Mouse (Mus musculus) heart, embryonic 13.5 days (tissue): ENCODE data around the gene Spon2. TPM values are rescaled to one million over a fixed set of nuclear protein-coding genes. Genes with fewer than 3 reads are reported as not detected.

Source experiments
- ATAC-seq: fragments of 200-750 bp; cut with Nextera tagmentation; 2 replicates; pipeline ENCODE4 v1.8.0; 2017; ENCODE audit warnings: moderate TSS enrichment; ENCODE audit not compliant: insufficient number of reproducible peaks, low FRiP score, low TSS enrichment; ENCODE audit errors: extremely low read depth
- H3K27ac ChIP-seq: fragments of 300-500 bp; sonication (generic); replicated peaks from 2 replicates; pipeline ENCODE4 v1.5.1; 2015; ENCODE audit warnings: moderate library complexity, mild to moderate bottlenecking, inconsistent platforms
- H3K27me3 ChIP-seq: fragments of 300-500 bp; sonication (generic); replicated peaks from 2 replicates; pipeline ENCODE4 v1.6.1; 2015; ENCODE audit warnings: mild to moderate bottlenecking, inconsistent platforms
- H3K36me3 ChIP-seq: fragments of 300-500 bp; sonication (generic); 2 replicates; pipeline ENCODE4 v1.6.1; 2015; ENCODE audit warnings: mild to moderate bottlenecking, inconsistent platforms
- H3K4me1 ChIP-seq: fragments of 300-500 bp; sonication (generic); 2 replicates; pipeline ENCODE4 v1.6.1; 2015; ENCODE audit warnings: inconsistent platforms
- H3K4me2 ChIP-seq: fragments of 300-500 bp; sonication (generic); 2 replicates; pipeline ENCODE4 v1.6.1; 2015; ENCODE audit warnings: inconsistent platforms, mild to moderate bottlenecking, moderate library complexity
- H3K4me3 ChIP-seq: fragments of 300-500 bp; sonication (generic); 2 replicates; pipeline ENCODE4 v1.5.1; 2015; ENCODE audit warnings: moderate library complexity, mild to moderate bottlenecking, inconsistent platforms
- H3K9ac ChIP-seq: fragments of 300-500 bp; sonication (generic); 2 replicates; pipeline ENCODE4 v1.6.1; 2015; ENCODE audit warnings: inconsistent platforms, mild to moderate bottlenecking, moderate library complexity
- H3K9me3 ChIP-seq: fragments of 300-500 bp; sonication (generic); 2 replicates; pipeline ENCODE4 v1.6.1; 2016; ENCODE audit warnings: inconsistent platforms
- WGBS: fragments of 180-500 bp; shearing (Covaris S2); methylation state at CpG from one replicate; pipeline ENCODE4 v1.1.7; 2015; ENCODE audit warnings: mixed read lengths; 5-methylcytosine and 5-hydroxymethylcytosine counted together
- polyA plus RNA-seq: library from polyadenylated mRNA; unstranded; fragments of >200 nt; fragmentation: Nextera tagmentation; extraction: Ambion mirVana; gene quantifications from 2 replicates; pipeline ENCODE4 v1.2.1, GENCODE M21; 2015

The Spon2 gene
- 89.8 and 95.2 TPM in 2 replicates for polyA plus RNA-seq

- Histone ChIP-seq H3K9ac (peak within 1 kb of the TSS; percentile 76), H3K27me3 (no peaks in the 10 kb centered on the region), H3K9me3 (no peaks in the 10 kb centered on the region), H3K27ac (peak within 1 kb of the TSS; percentile 87), H3K36me3 (peaks cover 13% of the 10 kb centered on the region), H3K4me1 (peaks cover 75% of the 10 kb centered on the region), H3K4me2 (peak within 1 kb of the TSS; percentile 61), H3K4me3 (peak within 1 kb of the TSS; percentile 40)
- no peak for ATAC-seq
- WGBS: 17% methylated on average over 5 of the region's 5 CpGs
Observed at GRCm38 (mm10) chr5:33218081-33218480, at the start of gene Spon2. Gene Spon2 (minus strand): TSS chr5:33218455.

- Histone ChIP-seq H3K27me3 (no peaks in the 10 kb centered on the region), H3K9ac (no peak overlapping the region), H3K4me2 (no peak overlapping the region), H3K4me1 (no peaks in the 10 kb centered on the region), H3K27ac (no peak overlapping the region), H3K4me3 (no peak overlapping the region), H3K36me3 (peaks cover 100% of the 10 kb centered on the region), H3K9me3 (peaks cover 7% of the 10 kb centered on the region; the same call in 1 of the 2 replicates)
- ATAC-seq: no peak
- 80% methylated on average over 5 of the region's 5 CpGs for WGBS
Observed at GRCm38 (mm10) chr5:33254416-33254815, 36.2 kb upstream of the Spon2 start.

DNA sequence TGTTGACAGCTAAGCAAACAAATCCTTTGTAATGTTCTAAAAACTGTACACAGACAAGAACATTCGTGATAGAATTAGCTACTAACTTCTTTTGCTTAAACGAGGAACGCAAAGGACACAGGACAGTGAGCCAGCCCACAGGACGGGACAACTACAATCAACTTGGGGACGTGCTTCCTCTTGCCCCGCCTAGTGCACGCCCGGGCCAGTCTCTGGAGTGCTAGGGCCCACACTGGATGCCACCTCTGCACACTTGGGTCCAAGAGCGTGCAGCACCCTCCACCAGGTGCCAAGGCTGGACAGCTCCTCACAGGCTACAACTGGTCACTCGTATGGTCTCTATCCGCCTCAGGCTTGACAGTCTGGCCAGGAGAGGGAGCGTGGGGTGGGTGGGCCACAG is 29.9 kb upstream of the Spon2 start:
- Histone ChIP-seq H3K4me2 (no peak overlapping the region), H3K9ac (no peak overlapping the region), H3K36me3 (peaks cover 96% of the 10 kb centered on the region), H3K27ac (no peak overlapping the region), H3K4me1 (peaks cover 10% of the 10 kb centered on the region), H3K4me3 (no peak overlapping the region), H3K9me3 (no peaks in the 10 kb centered on the region), H3K27me3 (no peaks in the 10 kb centered on the region)
- ATAC-seq: no peak
- 81% methylated on average over 12 of the region's 12 CpGs for WGBS

- Histone ChIP-seq H3K27ac (no peak overlapping the region), H3K4me2 (no peak overlapping the region), H3K27me3 (no peaks in the 10 kb centered on the region), H3K9me3 (no peaks in the 10 kb centered on the region), H3K9ac (no peak overlapping the region), H3K36me3 (peaks cover 90% of the 10 kb centered on the region), H3K4me3 (no peak overlapping the region), H3K4me1 (peaks cover 10% of the 10 kb centered on the region)
- ATAC-seq: no peak
- WGBS: 94% methylated on average over 2 of the region's 2 CpGs
Observed at GRCm38 (mm10) chr5:33247387-33247786, 29.1 kb upstream of the Spon2 start.

GRCm38 (mm10) chr5:33245701-33246100 is 27.4 kb upstream of the Spon2 start:
- no peak for ATAC-seq
- no peaks in the 10 kb centered on the region for H3K9me3 ChIP-seq
- WGBS: 63% methylated on average over 3 of the region's 3 CpGs

DNA sequence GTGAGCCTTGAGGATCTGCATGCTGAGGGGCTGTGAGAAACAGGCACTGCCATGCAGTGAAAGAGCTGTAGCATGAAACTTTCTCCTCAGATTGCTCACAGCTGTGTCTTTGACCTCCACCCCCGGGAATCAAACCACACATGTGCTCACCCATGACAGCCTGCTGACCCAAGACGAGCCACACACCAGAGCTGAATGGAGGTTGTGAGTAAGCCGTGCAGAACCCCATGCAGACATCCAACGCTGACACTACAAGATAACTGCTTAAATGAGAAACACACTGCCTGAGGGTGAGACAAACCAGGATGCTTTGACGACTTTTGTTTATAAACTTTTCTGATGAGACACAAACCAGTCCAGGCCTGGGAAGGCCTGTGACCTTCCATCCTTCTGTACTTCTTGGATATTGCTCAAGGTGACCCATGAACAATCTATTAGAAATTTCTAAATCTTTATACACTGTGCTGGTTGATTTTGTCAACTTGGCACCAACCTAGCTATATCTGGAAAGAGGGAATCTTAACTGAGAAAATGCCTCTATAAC is 26.2 kb upstream of the Spon2 start:
- peaks cover 73% of the 10 kb centered on the region for H3K36me3 ChIP-seq
- no peak for ATAC-seq
- no peak overlapping the region for H3K4me2 ChIP-seq
- H3K9me3 ChIP-seq: no peaks in the 10 kb centered on the region
- 54% methylated on average over 5 of the region's 5 CpGs for WGBS
- no peak overlapping the region for H3K4me3 ChIP-seq
- no peaks in the 10 kb centered on the region for H3K27me3 ChIP-seq
- H3K4me1 ChIP-seq: peaks cover 33% of the 10 kb centered on the region
- H3K27ac ChIP-seq: 0 out of 2 replicates have a peak overlapping the region, but pooled peaks have one; percentile 12
- H3K9ac ChIP-seq: no peak overlapping the region

More at GRCm38 (mm10) chr5:33245701-33246100, 27.4 kb upstream of the Spon2 start:
- H3K27me3 ChIP-seq: no peaks in the 10 kb centered on the region
- H3K36me3 ChIP-seq: peaks cover 86% of the 10 kb centered on the region
- H3K27ac ChIP-seq: peak overlapping the region; percentile 76
- no peak overlapping the region for H3K4me3 ChIP-seq
- peaks cover 21% of the 10 kb centered on the region for H3K4me1 ChIP-seq
- H3K9ac ChIP-seq: no peak overlapping the region
- H3K4me2 ChIP-seq: no peak overlapping the region

DNA sequence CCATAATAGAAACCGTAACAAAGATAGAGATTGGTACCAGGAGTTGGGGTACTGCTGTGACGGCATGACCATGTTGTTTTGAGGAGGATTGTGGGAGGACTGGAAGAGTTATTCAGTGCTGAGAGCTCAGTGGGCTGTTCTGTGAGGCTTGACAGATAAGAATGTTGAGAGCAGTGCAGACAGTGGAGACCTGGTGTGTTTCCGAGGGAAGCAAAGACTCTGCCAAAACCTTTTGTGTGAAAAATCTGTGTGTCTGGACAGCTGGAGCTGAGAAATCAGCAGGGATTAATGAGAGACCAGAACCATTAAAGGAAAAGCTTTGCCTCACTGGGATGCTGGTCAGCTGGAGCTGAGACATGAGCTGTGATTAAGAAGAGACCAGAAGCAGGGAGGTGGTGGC is 21.7 kb upstream of the Spon2 start:
- no peak overlapping the region for H3K9ac ChIP-seq
- 28% methylated on average over 3 of the region's 3 CpGs for WGBS
- H3K4me3 ChIP-seq: no peak overlapping the region
- no peaks in the 10 kb centered on the region for H3K9me3 ChIP-seq
- H3K27me3 ChIP-seq: no peaks in the 10 kb centered on the region
- peak overlapping the region; percentile 76 for H3K27ac ChIP-seq
- no peak overlapping the region for H3K4me2 ChIP-seq
- H3K4me1 ChIP-seq: peaks cover 64% of the 10 kb centered on the region
- H3K36me3 ChIP-seq: peaks cover 32% of the 10 kb centered on the region
- ATAC-seq: peak; percentile 9; the same call in 1 of the 2 replicates

DNA sequence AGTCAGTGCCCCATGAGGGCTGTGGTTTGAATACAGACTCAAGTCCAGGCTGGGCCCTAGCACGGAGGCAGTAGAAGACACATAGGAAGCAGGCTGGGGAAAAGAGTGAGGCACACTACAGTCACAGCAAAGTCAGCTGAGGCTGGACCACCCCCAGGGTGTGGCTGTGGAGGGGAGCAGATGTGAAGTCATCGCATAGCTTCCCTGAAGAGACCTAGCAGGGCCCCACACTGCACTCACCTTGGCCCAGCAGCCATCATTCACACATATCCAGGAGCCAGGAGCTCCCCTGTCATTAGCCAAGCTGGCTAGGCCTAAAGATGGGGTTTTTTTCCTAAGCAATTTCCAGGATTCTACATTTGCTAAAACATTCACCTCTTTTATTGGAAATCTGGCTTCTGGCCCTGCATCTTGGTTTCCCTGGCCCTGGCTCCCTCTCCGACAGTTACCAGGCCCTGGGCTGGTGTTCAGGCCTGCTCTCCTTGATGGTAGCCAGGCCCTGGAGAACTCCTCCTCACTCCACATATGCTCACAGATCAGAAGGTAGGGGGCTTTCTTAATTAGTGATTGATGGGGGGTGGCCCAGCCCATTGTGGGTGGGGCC is 21.0 kb upstream of the Spon2 start:
- peaks cover 71% of the 10 kb centered on the region for H3K4me1 ChIP-seq
- no peak overlapping the region for H3K4me3 ChIP-seq
- H3K4me2 ChIP-seq: no peak overlapping the region
- peaks cover 25% of the 10 kb centered on the region for H3K36me3 ChIP-seq
- no peaks in the 10 kb centered on the region for H3K27me3 ChIP-seq
- H3K27ac ChIP-seq: peak overlapping the region; percentile 76
- WGBS: 76% methylated on average over 3 of the region's 3 CpGs
- H3K9ac ChIP-seq: no peak overlapping the region
- no peak for ATAC-seq
- H3K9me3 ChIP-seq: no peaks in the 10 kb centered on the region

DNA sequence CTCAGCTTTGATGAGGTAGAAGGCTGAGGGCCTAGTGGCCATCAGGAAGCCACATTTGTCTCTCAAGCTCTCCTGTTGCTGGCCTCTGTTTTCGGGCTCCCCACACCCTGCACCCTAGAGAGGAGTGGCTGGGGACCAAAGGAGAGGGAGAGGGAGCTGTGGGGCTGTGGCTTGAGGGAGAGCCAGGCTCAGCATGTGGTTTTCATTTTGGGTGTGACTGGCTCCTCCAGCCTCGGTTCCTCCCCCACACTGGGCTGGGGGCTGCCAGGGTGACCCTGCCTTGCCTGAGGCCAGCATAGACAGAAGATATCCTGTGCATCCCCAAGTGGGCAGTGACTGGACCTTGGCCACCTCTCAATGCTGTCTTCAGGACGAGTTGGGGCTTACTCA is 20.0 kb upstream of the Spon2 start:
- Histone ChIP-seq H3K9ac (no peak overlapping the region), H3K27me3 (no peaks in the 10 kb centered on the region), H3K4me2 (no peak overlapping the region), H3K27ac (0 out of 2 replicates have a peak overlapping the region, but pooled peaks have one; percentile 76), H3K9me3 (no peaks in the 10 kb centered on the region), H3K4me1 (peaks cover 81% of the 10 kb centered on the region), H3K36me3 (peaks cover 16% of the 10 kb centered on the region), H3K4me3 (no peak overlapping the region)
- ATAC-seq: no peak
- 65% methylated on average over 3 of the region's 3 CpGs for WGBS

- no peaks in the 10 kb centered on the region for H3K9me3 ChIP-seq
- H3K4me3 ChIP-seq: no peak overlapping the region
- H3K9ac ChIP-seq: no peak overlapping the region
- peaks cover 86% of the 10 kb centered on the region for H3K4me1 ChIP-seq
- H3K27me3 ChIP-seq: no peaks in the 10 kb centered on the region
- no peak overlapping the region for H3K27ac ChIP-seq
- no peak for ATAC-seq
- WGBS: 84% methylated on average over 11 of the region's 11 CpGs
- no peak overlapping the region for H3K4me2 ChIP-seq
- peaks cover 13% of the 10 kb centered on the region for H3K36me3 ChIP-seq
Observed at GRCm38 (mm10) chr5:33237600-33238255, 19.5 kb upstream of the Spon2 start.

DNA sequence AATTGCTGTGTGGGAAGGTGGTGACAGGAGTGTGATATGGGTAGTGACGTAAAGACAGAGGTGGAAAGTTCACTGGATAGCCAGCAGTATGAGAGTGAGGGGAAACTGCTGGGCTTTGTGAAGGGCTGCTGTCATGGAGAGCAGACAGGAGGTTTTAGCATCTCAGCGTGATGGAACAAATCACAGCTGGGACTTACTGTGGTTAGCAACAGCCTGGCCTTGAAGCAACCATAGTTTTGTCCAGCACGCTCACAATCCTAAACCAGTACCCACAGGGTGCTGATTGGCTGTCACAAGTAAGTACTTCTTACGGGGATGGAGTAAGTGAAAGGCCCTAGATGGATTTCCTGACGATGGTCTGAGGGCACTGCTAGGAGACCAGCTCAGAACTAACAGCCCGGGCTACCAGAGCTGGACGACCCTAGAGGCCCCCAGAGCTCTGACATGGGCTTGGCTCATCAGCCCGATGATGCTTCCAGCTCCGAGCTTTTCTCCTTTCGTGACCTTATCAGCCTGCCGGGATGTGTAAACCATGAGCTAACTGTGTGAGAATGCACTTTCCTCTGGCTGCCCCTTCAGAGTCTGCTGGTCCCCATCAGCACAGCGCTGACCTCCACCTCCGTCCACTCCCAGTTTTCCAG is 16.3 kb upstream of the Spon2 start:
- H3K4me2 ChIP-seq: peak overlapping the region; percentile 65
- H3K4me3 ChIP-seq: peak overlapping the region; percentile 30
- no peaks in the 10 kb centered on the region for H3K36me3 ChIP-seq
- 7% methylated on average over 13 of the region's 13 CpGs for WGBS
- H3K27me3 ChIP-seq: no peaks in the 10 kb centered on the region
- peak; percentile 53 for ATAC-seq
- H3K4me1 ChIP-seq: peaks cover 89% of the 10 kb centered on the region
- no peaks in the 10 kb centered on the region for H3K9me3 ChIP-seq
- peak overlapping the region; percentile 95 for H3K27ac ChIP-seq
- peak overlapping the region; percentile 70 for H3K9ac ChIP-seq
